Mouse (Mus musculus) thymus, adult 2 months (tissue): ENCODE results near the gene Cntnap2. TPM values are rescaled to one million over a fixed set of nuclear protein-coding genes. Genes with fewer than 3 reads are reported as not detected.

ENCODE experiments used
- DNase-seq: peaks from one replicate; pipeline ENCODE4 v3.0.0; 2021
- H3K27ac ChIP-seq: fragments of 200-500 bp; 2 replicates; pipeline ENCODE4 v1.5.1; 2012; ENCODE audit warnings: low read length, control low read depth; ENCODE audit not compliant: control insufficient read depth, insufficient read depth
- H3K27me3 ChIP-seq: fragments of 200-500 bp; 2 replicates; pipeline ENCODE4 v1.6.1; 2012; ENCODE audit warnings: mild to moderate bottlenecking, low read length, moderate library complexity, mixed read lengths; ENCODE audit not compliant: control insufficient read depth, insufficient read depth
- H3K36me3 ChIP-seq: fragments of 200-500 bp; 2 replicates; pipeline ENCODE4 v1.6.1; 2012; ENCODE audit warnings: mild to moderate bottlenecking, low read length, moderate library complexity; ENCODE audit not compliant: control insufficient read depth, insufficient read depth
- H3K4me1 ChIP-seq: fragments of 200-500 bp; replicated peaks from 2 replicates; pipeline ENCODE4 v1.6.1; 2012; ENCODE audit warnings: low read length; ENCODE audit not compliant: control insufficient read depth, insufficient read depth
- H3K4me3 ChIP-seq: fragments of 200-500 bp; 2 replicates; pipeline ENCODE4 v1.5.1; 2012; ENCODE audit warnings: mild to moderate bottlenecking, low read length, control low read depth, moderate library complexity; ENCODE audit not compliant: control insufficient read depth, insufficient read depth
- CTCF ChIP-seq: fragments of 200-500 bp; IDR thresholded peaks from 2 replicates; pipeline ENCODE4 v1.5.1; 2012; ENCODE audit warnings: mild to moderate bottlenecking, control low read depth, low read length, moderate library complexity, borderline replicate concordance; ENCODE audit not compliant: control insufficient read depth, poor library complexity, insufficient read depth; ENCODE audit errors: extremely low read depth
- POLR2A ChIP-seq: fragments of 200-500 bp; IDR thresholded peaks from 2 replicates; pipeline ENCODE4 v1.6.1; 2012; ENCODE audit warnings: mild to moderate bottlenecking, low read length, control low read depth, moderate library complexity; ENCODE audit not compliant: control insufficient read depth, poor library complexity, insufficient read depth; ENCODE audit errors: extremely low read depth
- WGBS: fragments of 180-500 bp; shearing (Covaris S2); methylation state at CpG from one replicate; pipeline ENCODE4 v1.1.7; 2018; 5-methylcytosine and 5-hydroxymethylcytosine counted together
- polyA plus RNA-seq: library from polyadenylated mRNA; depleted of rRNA; stranded (reverse); fragments of >200 nt; gene quantifications from 2 replicates; pipeline ENCODE4 v1.2.3, GENCODE M21; 2012

Gene Cntnap2
- polyA plus RNA-seq, 1 experiment: 1.0 TPM

DNA sequence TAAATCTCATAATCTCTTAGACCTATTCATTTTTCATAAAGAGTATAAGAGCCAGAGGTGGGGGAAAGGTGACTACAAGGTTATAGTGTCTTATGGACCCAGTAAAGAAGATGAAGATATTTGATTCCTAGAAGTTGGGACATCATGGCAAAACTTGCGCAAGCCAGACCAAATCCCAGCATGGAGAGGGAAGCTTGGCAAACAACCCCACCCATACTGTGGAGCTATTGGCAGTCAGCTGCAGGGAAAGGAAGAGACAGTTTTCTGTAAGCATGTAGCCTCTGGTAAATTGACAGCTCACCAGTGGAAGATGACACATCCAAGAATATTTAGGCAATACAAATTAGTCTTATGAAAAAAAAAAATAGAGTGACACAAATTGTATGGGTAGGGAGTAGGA is 931.9 kb downstream of the Cntnap2 start:
- 97% methylated on average over 1 of the region's 1 CpGs for WGBS
- no peaks in the 10 kb centered on the region for H3K36me3 ChIP-seq
- H3K4me3 ChIP-seq: no peak overlapping the region
- no peak overlapping the region for H3K27ac ChIP-seq
- no peak for DNase-seq
- H3K27me3 ChIP-seq: no peaks in the 10 kb centered on the region
- no peak for TF ChIP-seq CTCF
- no peak for TF ChIP-seq POLR2A
- H3K4me1 ChIP-seq: no peaks in the 10 kb centered on the region

DNA sequence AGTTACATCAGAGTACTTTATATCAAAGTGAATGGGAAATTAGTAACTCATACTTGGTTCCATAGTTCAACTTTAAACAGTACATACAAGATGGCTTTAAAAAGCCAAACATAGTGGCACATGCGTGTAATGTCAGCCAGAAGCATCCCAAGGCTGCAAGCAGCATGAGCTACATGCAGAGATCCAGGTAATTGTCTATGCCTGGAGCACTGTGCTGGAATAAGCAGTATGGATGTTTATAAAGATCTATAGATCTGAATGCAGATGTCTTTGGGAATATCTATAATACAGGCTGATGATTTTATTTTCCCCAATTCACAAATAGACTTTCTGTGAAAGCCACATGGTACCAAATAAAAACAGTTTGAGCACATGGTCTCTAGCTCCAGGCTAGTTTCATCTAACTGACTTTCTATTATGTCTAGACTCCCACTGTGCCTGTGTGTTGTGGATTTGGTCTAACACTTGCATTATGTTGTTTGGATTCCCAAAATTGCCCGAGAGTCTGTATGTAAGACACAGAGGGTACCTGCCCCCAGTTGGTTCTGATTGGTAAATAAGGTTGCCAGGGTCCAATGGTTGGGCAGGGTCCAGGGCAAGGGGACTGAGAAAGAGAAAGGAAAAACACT is 963.5 kb downstream of the Cntnap2 start:
- WGBS: 89% methylated on average over 2 of the region's 2 CpGs
- no peak overlapping the region for H3K27ac ChIP-seq
- H3K36me3 ChIP-seq: no peaks in the 10 kb centered on the region
- TF ChIP-seq POLR2A (no peak), CTCF (no peak)
- no peak overlapping the region for H3K4me3 ChIP-seq
- no peaks in the 10 kb centered on the region for H3K4me1 ChIP-seq
- no peaks in the 10 kb centered on the region for H3K27me3 ChIP-seq
- DNase-seq: no peak

DNA sequence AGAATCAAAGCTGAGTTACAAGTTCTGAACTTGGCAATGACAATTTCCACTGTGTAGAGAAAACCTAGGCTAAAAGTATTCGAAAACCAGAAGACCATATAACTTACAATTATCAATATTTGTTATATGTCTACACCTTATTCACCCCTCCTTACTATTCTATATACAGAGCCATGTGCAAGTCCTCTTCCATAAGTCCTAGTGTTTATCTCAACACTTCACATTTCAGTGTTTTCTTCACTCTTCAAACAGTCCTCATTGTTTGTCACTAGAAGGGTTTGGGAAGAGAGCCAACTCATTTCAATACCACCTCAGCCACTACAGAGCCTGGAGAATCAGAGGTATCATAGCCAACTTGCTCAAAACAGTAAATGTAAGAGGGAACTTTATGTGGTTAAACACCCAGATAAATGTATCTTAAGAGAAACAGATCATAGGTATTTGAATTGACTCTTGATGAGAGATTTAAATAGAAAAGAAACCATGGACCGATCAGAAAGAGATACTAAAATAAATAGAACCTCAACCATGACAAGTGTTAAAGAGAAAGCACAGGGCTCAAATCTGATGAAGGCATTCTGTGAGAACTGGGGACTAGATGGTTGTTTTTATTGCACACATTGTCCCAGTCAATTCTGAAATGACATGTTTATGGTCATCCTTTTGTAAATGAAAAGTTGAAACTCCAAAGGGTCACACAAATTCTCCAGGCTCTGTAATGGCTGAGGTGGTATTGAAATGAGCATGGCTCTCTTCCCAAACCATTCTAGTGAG is 972.9 kb downstream of the Cntnap2 start:
- Histone ChIP-seq H3K27me3 (no peaks in the 10 kb centered on the region), H3K36me3 (no peaks in the 10 kb centered on the region), H3K4me3 (no peak overlapping the region), H3K27ac (no peak overlapping the region), H3K4me1 (no peaks in the 10 kb centered on the region)
- TF ChIP-seq CTCF (no peak), POLR2A (no peak)
- WGBS: 81% methylated on average over 2 of the region's 2 CpGs
- no peak for DNase-seq

DNA sequence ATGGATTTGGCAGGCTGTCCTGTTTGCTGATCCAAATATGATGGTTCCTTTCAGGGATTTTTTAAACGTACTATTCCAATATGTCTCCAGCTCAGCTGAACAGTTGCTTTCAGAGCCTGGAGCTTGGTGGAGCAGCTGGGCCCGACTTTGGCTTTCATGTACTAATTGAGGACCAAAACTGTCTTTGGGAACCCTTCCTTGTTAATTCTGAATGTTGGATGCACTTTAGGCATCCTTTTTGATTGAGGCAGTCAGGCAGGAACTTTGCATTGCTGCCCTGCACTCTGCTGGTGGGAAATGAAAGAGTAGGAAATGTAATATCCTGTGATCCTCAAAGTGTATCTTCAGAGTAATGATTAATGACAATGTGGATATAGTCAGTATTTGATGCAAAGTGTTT is 974.0 kb downstream of the Cntnap2 start:
- WGBS: 75% methylated on average over 2 of the region's 2 CpGs

DNA sequence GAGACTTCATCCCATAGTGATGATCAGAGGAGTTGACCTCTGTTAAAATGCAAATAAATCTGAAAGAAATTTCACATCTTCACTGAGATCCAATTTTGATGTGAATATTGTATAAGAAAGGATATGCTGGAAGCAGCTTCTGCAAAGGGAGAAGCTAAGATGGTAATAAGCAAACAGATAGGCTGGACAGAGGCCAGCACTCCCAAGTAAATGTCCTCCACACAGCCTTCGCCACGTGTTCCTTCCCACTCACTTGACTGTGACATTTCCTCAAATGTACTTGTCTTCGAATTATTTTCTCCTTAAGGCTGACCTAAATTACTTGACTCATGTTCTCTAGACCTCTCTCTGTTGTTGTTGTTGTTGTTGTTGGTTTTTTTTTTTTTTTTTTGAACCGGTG is 981.5 kb downstream of the Cntnap2 start:
- Histone ChIP-seq H3K4me3 (no peak overlapping the region), H3K27me3 (no peaks in the 10 kb centered on the region), H3K4me1 (no peaks in the 10 kb centered on the region), H3K36me3 (no peaks in the 10 kb centered on the region), H3K27ac (no peak overlapping the region)
- 86% methylated on average over 4 of the region's 4 CpGs for WGBS
- TF ChIP-seq CTCF: no peak
- TF ChIP-seq POLR2A: no peak
- DNase-seq: no peak

More for the DNA sequence above, 974.0 kb downstream of the Cntnap2 start:
- no peaks in the 10 kb centered on the region for H3K36me3 ChIP-seq
- H3K4me3 ChIP-seq: no peak overlapping the region
- no peaks in the 10 kb centered on the region for H3K4me1 ChIP-seq
- no peak for DNase-seq
- H3K27me3 ChIP-seq: no peaks in the 10 kb centered on the region
- TF ChIP-seq CTCF: no peak
- TF ChIP-seq POLR2A: no peak
- no peak overlapping the region for H3K27ac ChIP-seq

DNA sequence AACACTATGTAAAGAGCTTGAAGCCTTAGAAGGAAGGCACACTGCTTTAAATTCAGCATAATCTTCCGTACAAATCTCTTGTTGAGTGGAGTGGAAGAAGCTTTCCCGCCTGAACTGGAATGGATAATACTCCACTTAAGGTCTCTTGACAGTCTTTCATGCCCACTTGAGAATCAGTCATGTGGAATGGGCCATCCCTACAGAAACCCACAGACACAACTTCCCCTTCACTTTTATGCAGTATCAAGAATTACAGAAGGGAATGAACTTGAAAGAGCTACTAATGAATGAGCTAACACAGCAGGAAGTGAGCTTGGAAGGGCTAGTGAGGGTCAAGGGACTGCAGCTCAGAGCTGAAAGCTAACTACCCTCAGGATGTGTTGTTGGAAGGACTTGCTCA is 1021.1 kb downstream of the Cntnap2 start:
- no peak for DNase-seq
- H3K4me3 ChIP-seq: no peak overlapping the region
- H3K36me3 ChIP-seq: no peaks in the 10 kb centered on the region
- H3K4me1 ChIP-seq: no peaks in the 10 kb centered on the region
- no peaks in the 10 kb centered on the region for H3K27me3 ChIP-seq
- 83% methylated on average over 2 of the region's 2 CpGs for WGBS
- TF ChIP-seq POLR2A (no peak), CTCF (no peak)
- no peak overlapping the region for H3K27ac ChIP-seq

DNA sequence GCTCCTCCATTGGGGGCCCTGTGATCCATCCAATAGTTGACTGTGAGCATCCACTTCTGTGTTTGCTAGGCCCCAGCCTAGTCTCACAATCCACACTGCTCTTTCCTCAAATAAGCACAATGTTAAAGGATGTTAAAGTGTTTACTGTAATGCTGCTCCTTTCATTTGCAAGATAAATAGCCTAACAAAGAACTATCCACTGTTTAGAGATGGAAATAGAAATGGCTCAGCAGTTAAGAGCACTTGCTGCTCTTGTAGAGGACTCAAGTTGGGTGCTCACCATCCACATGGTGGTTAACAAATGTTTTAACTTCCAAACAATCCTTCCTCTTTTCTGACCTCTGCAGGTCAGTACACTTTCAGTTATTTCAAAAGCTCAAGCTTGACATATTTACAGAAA is 1022.3 kb downstream of the Cntnap2 start:
- TF ChIP-seq CTCF (no peak), POLR2A (no peak)
- no peak for DNase-seq
- no peaks in the 10 kb centered on the region for H3K4me1 ChIP-seq
- H3K36me3 ChIP-seq: no peaks in the 10 kb centered on the region
- H3K27ac ChIP-seq: no peak overlapping the region
- no peak overlapping the region for H3K4me3 ChIP-seq
- no peaks in the 10 kb centered on the region for H3K27me3 ChIP-seq
